Mouse (Mus musculus) ovary, postnatal 36 days (tissue): ENCODE data around the gene Mchr1.

ENCODE experiments used
- DNase-seq: peaks from one replicate; pipeline ENCODE4 v3.0.0; 2022; ENCODE audit warnings: low spot score, mixed read lengths

Mchr1 gene

DNA sequence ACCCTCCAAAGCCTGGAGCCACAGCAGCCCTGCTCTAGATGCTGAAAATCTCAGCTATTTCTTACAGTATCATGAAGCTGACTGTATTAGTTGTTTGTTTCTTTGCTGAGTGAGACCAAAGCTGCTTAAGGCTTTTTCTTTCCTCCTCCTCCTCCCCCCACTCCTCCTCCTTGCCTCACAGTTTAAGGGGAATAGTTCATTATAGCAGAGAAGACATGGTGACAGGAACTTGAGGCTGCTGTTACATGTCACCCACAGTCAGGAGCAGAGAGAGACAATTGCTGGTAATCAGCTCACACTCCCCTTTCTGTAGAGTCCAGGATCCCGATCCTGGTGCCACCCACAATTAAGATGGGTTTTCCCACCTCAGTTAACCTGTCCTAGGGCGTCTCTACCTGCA lies 38.1 kb downstream of the Mchr1 start:
- DNase-seq = no peak

DNA sequence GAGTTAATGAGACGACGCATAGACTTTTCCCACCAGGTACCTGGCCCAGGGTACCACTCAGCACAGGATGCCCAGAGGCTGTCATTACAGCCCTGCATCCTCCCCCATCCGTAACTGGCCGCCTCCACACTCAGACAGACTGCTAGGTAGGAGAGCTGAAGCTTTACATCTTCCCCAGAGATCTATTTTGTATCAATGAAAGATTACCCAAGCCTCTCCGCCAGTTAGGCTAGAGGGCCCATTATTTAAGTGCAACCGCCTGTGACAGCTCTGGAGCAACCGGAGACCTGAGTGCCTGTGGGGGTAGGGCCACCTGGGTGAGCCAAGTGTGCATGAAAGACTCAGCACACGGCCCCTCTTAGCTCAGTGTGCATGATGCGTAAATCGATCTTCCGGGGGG lies 42.6 kb downstream of the Mchr1 start:
- peak; percentile 20 for DNase-seq

DNA sequence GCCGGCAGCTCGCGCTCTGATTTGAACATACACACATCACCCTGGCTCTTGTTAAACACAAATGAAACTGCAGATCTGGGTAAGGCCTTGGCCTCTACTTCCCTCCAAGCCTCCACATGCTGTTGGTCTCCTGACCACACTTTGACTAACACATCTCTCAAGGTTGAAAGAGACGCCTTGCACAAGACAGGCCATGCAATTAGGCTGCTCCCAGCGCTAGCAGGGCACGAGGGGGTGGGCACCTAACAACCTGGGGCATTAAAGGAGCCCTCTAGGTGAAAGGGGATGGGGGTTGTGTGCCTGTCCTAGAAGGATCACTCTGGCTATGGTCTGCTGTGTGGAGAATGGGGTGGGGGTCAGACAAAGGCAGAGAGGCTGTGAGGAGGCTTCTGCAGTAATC lies 43.4 kb downstream of the Mchr1 start:
- DNase-seq = no peak

DNA sequence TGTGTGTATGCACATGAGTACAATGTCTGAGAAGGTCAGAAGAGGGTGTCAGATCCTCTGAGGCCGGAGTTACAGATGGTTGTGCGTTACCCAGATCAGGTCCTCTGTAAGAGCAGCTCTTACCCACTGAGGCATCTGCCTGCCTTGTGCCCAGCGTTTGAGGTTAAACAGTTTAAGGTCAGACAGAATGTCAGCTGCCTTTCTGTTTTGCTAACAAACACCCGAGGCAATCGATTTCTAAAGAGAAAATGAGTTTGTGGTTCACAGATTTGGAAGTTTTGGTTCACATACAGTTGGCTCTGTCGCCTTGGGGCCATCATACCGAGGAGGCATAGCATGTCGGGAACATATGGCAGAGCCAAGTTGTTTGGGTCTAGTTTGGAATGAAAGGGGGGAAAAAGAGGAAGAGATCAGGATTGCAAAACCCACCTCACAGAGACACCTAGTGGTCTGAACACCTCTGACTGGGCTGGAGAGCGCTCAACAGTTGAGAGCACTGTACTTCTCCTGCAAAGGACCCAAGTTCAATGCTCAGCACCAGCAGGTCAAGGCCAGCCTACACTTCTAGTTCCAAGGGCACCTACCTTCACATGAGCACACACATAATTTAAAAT lies 48.9 kb downstream of the Mchr1 start:
- no peak for DNase-seq
